Mouse (Mus musculus) T-cell, adult 66 days (primary cell): Measurements from ENCODE around the gene Btbd35f6. TPM values are rescaled to one million over a fixed set of nuclear protein-coding genes. Genes with fewer than 3 reads are reported as not detected.

Experiments used
- total RNA-seq, 2 experiments: library from RNA; stranded (reverse); gene quantifications; 3 replicates in 1 of 2; 4 replicates in 1 of 2; pipeline ENCODE4 v1.2.4; 2023

Gene Btbd35f6
- not detected for total RNA-seq

GRCm38 (mm10) chrX:33956440-33956839 lies at the start of gene Btbd35f6:
Gene Btbd35f6, minus strand, starts transcription at chrX:33956540.

GRCm38 (mm10) chrX:33986716-33987115 lies 30.4 kb upstream of the Btbd35f6 start, which contains the start of gene Gm21870:
Gene Gm21870, minus strand, starts transcription at chrX:33986816.

Other genes starting within 250 kb of the Btbd35f6 start
- not detected for gene Gm21870, start 30.3 kb upstream of the Btbd35f6 start, total RNA-seq
- gene Btbd35f9, start 205.0 kb upstream of the Btbd35f6 start, total RNA-seq, result not detected